Mouse (Mus musculus) spleen, postnatal 10 days (tissue): ENCODE measurements at regions not wholly inside any gene's neighbourhood (a gene's known extent, or its start where the extent isn't known, plus 50 kb on each side); places are given as distances from the start of the nearest gene placed in this dataset.

Source experiments
- DNase-seq, 2 experiments: peaks; one replicate each; pipeline ENCODE4 v3.0.0; 2021 to 2022; ENCODE audit warnings: low spot score in 2 of 2

DNA sequence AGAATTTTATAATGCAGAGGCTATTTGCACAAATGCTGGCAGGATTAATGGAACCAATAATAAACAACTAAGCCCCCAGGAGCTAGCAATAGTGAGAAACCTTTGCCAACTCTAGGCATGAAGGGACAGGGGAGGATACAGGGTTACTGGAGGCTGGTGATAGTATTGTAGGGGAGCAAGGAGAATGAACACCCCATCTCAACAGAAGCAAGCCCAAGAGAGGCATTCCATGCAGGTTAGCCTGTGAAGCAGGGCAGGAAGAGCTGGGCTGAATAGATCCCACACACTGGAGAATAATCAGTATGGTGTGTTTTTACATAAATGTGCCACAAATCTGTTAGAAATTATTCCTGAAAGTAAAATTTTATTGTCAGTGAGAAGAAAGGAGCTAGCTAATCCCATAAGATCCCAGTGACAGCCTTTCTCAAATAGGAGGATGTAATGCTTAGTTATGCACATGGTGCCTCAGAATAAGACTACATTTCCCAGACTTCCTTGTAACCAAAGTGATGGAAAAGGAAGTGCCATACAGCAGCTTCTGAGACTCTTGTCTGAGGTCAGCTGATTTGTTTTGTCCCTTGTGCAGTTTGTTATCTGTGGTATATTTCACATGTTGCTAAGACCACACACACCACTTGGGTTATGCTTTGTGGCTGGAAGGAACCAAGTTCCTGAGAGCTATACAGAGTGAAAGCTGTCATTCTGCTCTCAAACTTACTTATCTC is 111.1 kb downstream of the Ccdc71l start:
- DNase-seq: no peak

DNA sequence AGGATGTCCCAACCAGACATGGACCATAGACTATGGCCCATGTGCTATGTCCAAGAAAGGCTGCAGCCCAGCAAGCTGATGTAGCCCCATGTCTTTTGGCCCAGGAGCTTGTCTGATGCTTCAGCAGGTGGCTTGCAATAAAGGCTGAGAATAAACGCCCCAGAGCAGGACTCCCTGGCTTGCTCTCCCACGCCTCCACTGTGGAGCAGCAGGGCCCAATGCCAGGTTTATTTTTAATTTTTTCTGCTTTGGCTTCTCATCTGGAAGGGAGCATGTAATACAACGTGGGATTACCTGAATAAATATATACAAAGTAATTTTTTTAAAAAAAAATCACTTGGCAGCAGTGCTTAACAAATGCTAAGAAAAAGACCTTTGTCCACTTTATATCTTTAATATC is 125.7 kb downstream of the Ccdc71l start:
- no peak for DNase-seq

DNA sequence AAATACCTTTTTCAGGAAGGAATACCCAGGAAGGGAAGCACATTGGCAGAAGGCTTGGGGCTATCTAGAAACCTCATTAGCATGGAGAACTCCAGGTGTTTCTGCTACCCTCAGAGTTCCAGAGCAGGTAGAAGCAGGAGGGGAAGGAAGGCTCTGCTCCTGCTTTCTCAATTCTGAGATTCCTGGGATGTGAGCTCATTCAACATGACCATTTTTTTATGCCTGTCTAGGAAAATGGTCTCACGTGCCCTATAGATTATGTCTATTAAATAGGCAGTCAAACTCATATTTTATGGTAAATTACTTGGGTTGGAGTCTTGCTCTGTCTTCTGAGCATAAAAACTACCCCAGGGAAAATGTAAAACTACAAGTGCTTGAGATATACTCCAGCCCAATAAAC is 130.2 kb downstream of the Ccdc71l start:
- no peak for DNase-seq

DNA sequence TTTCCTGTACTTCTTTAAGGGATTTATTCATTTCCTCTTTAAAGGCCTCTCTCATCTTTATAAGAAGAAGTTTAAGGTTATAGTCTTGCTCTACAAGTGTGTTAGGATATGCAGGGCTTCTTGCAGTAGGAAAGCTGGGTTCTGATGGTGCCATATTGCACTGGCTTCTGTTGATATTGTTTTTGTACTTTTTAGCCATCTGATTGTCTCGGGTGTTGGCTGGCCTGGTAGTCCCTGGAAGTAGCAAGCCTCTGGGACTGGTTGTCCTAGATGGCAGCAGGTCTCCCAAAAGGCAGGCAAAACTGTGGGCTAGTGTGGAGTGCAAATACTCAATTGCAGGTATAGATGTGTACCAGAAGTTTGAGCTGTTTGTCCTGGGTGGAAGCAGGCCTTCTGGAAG is 147.1 kb downstream of the Ccdc71l start:
- DNase-seq: no peak

DNA sequence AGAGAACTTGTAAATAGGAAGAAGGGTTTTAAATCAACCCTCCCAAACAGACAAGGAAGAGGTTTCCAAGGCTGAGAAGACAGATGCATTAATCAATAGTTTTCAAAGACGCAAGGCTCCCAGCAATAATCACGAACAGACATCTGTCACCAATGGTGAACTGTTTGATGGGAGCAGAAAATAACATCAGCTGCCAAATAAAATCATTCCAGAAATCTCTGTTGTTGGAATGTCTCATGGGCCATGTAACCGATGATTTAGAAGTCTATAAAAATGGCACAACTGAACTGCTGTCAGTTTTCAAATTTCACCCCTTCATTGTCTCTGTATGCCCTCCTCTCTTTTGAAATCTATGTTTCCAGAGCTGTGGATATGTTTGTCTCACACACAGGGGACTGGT is 152.7 kb downstream of the Ccdc71l start:
- DNase-seq: no peak

DNA sequence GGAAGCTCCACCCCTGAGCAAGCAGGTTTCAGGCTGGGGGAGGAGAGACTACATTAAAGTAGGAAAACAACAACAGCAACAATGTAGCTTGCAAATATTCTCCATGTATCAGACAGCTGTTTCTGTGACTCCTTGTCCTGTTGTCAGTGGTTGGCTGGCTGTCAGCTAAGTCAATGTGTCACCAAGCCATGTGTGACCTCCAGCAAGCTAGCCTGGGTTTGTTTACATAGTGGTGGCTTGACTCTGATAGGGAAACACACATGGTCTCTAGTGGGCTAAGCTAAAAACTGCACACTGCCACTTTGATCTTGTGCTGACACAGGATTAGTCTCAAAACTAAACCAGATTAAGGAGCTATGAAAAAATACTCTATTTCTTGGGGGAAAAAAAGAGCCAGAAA is 155.1 kb downstream of the Ccdc71l start:
- DNase-seq: no peak

DNA sequence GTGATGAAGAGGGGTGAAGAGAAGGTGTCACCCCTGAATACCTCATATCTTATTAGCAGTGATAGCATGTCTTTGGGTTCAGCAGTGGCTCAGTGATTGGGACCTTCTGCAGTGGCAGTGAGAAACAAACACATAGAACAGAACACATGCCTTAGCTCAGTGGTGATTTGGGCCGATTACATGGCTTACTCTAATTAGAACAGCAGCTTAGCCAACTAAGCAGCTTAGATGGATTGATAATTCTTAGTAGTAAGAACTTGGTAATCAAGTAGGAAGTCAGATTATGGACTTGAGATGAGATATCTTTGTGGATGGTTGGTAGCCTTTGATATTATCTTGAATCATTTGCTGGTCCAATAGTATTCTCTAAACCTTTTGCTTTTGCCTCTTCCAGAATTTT is 167.0 kb downstream of the Ccdc71l start:
- no peak for DNase-seq

DNA sequence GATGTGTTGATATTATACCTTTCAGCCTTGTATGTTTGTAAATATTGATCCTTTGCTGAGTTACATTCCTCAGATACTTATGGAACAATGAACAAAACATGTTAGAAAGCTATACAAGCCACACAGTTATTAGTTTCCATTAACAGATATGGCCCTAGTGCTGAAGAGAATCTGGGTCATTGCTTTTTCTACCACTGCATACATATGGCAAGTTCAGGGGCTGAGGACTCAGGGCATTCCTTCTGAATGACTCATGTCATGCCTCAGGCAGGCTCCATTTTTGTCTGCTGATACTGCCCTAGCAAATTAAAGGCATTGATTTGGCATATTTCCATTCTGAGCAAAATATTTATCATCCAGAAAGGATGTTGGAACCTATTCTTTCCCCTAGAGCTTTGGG is 167.9 kb downstream of the Ccdc71l start:
- DNase-seq: no peak

DNA sequence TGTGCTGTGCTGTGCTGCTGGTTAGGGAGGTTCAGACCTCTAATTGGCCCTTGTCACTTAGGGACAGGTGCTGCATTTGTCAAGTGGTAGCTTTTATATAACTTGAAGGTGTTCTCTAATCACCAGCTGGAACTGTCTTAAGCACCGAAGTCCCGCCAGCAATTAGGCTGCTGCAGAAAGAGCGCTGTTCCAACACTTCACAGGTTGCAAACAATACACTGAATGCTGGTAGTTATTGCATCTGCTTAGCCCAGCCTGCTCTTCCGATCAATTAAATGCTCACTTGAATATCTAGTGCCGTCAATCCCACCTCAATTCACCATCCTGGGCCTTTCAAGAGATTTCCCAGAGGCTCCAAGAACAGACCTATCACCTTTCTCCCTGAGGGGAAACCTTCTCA is 175.3 kb downstream of the Ccdc71l start:
- no peak for DNase-seq

DNA sequence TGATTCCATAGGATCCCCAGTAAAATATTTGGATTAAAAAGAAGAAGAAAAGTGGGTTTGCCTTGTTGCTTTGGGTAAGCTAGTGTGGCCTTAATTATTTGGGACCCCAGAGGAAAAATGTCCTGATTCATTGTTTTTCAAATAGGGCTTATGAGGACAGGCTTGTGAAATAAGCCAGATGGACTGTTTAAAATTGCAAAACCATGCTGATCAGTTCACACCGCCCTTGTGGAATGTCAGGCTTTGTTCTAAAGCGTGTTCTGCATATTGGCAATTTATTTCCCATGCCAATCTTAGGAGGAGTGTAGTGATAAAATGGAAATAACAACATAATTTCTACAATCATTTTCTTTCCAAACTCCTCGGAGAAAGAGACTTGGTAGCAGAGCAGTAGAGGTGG is 189.3 kb downstream of the Ccdc71l start:
- DNase-seq: no peak

DNA sequence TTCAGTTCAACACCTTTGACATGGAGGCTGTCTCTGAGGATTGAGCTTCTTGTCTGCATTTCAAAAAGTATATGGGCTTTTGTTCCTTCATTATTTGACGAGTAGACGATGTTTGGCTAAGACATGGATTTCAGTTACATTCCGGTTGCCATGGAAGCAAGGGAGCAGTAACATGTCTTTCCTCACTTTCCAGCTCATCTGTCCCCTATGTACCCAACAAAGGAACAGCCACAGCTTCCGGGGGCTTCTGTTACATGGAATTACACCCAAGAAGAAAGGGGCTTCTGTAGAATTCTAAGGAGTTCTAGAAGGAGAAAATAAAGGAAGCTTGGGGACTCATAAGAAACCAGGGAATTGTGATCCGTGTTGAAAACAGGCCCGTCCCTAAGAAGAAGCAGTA is 202.8 kb downstream of the Ccdc71l start:
- no peak for DNase-seq

DNA sequence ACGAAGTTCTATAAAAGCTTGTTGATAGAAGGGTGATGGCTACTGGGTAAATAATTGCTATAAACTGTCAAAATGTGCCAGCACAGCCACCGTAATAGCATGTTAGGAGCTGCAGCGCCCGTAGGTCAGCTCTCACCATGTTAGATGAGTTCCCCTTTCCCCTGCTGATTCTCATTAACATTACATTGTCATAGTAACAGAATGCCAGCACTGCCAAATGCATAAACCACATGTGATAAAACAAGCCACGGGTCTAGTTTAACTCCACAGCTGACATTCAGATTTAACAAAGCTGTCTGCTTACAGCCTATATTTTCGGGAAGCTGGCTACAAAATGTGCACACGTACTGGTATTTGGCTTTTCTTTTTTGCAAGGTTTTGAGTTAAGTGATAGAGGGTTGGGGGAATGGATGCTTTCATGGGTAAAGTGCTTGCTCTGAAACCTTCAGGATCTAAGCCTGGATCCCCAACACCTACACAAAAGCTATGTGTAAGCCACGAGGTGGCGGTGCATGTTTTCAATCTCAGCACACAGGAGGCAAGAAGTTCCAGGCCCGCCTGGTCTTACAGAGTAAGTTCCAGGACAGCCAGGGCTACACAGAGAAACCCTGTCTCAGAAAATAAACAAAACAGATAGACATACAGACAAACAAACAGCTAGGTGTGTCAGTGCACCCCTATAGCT is 217.1 kb upstream of the Nampt start:
- DNase-seq: no peak

DNA sequence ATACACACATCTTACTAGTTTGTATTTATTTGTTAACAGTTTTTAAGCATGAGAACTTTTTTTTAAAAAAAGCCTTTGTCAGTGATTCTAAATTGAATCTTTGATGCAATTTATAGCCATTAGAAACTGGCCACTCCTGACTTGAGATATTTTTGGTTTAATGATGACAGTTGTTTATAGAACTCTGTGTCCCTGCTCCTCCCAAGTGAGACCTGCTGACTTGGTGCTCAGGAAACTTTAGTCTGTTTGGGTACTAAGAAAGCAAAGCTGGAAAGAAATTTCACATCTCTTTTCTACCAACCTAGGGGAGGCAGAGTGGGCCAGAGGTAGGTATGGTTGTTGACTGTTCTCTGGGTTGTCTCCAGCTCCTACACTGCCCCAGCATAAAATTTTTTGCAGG is 214.0 kb upstream of the Nampt start:
- no peak for DNase-seq

DNA sequence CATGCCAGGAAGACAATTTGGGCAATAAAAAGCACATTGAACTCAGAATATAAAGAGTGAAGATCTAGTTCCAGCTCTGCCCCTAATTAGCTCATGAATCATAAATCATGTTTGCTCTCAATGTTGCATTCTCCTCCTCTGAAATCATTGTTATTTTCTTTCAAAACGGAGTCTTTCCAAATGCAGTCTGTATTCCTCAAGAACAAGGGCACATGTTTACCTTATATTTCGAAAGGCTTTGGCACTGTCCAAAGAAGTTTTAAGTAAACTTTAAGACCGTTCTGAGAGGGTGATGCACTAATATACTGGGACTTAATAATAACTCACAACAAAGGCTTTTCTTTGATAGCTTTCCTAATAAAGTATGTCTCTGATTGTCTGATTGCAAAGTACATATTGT is 204.3 kb upstream of the Nampt start:
- no peak for DNase-seq

DNA sequence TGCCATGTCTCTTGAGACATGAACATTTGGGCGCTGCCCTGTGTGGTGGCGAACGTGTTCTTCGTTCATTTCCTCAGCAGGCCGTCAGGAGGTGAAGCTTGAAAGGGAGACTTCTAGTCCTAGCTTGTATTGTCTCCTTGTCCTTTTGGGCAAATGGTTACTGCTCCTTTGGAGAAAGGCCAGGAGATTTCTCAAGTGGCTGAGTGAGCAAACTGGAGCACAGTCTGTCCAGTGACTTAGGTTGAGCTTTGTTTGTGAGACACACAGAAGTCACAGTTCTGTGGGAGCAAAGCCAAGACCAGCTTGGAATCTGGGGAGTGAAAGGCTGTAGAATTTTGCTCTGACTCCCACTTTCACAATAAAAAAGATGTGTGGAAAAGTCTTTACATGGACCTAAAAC is 203.3 kb upstream of the Nampt start:
- DNase-seq: no peak

DNA sequence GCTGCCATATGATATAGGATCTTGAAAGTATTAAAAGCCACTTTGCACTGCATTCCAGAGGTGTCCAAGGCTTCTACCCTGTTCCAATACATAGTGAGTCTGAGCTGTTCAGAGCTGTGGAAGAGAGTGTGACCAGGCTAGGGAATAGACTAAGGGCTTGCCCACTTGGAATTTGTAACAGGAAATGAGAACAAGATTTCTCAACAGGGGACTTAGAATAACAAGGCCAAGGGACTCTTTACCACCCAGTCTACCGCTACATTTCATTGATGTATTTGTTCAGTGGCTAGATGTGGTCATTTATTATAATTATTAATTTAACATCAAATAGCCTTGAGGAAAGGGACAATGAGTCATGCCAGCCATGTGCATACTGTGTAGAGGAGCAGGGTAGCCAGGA is 202.3 kb upstream of the Nampt start:
- DNase-seq: no peak

DNA sequence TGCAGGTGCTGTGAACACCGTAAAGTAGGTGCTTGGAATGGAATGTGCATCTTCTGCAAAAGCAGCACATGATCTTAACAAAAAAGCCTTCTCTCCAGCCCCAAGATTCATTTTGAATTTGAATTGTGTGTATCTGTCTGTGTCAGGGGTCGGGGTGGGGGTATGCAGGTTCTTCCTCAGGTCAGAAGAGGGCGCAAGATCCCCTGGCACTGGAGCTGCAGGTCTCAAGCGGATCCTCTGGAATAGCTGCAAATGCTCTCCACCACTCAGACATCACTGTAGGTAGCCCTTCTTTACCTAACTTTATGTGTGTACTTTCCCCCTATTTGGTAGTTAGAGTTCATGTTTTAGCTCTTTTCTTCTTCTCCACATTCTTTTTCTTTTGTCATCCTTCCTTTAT is 199.5 kb upstream of the Nampt start:
- DNase-seq: no peak

DNA sequence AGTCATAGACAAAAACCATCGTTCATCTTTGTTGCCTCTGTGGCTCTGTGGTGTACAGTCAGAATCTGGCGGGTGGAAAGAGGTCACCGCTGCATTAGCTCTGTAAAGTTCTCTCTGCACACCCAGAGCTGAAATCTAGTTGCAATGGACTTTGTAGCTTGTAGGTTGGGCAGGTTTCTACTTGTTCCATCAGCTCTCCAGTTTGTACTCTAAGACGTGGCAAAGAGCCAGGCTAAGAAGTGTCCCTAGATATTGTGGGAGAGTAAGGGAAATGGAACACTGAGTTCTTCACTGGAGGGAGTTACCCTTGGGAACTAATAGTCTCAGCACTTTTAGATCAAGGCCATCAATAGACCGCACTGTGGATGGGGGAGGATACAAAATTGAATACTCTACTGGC is 197.6 kb upstream of the Nampt start:
- DNase-seq: no peak

DNA sequence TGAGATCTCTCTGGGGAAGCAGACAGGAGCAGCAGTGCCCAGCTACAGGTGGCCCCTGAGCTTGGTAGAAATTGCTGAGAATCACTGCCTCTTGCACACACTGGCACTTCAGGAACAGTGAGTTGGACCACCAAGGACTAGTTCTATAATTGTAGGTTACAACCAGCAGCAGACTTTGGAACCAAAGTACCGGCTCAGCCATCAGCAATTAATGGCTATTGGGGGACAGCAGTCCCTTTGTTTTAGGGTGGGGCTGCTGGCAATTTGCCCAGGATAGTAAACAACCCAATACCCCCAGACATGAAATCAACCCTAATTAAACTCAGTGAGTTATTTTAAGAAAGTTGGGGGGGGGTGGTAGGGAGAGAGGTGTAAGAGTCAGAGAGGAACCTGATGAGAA is 190.8 kb upstream of the Nampt start:
- DNase-seq: no peak

DNA sequence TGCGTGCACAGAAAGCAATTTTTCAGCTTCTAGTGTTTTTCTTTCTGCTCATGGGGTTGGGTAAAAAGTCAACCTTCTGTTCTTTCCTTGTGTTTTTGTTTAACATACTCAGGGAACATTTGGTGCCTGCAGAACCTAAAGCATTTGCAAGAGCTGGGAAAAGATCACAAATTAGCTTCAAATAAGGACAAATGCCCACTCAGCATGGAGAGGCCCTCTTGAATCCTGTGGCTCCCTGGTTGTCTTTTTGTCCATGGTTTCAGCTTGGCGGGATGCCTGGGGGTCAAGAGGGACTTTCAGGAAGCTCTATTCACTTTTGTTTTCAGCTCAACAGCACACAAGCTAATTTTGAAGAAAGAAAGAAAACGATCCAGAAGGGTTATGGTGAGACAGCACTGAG is 186.4 kb upstream of the Nampt start:
- peak in 1 of 2 experiments; percentile 25 for DNase-seq

DNA sequence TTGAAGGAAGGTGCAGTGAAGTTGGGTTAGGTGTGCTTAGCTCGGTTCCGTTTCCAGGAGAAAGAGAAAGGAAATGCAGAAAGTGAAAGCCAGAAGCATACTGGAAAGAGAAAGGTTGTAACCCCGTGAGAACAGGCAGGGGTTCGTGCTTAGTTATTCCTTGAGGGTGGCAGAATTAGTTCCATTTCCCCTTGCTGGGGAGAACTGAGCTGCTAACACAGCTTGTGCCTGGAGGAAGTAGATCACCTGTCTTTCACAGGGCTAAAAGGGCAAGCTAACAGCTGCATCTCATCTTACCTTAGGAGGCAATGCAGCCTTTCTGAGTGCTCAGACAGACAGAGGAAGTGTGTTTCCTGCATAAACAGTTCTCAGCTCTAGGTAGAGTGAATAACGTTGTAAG is 184.3 kb upstream of the Nampt start:
- no peak for DNase-seq

DNA sequence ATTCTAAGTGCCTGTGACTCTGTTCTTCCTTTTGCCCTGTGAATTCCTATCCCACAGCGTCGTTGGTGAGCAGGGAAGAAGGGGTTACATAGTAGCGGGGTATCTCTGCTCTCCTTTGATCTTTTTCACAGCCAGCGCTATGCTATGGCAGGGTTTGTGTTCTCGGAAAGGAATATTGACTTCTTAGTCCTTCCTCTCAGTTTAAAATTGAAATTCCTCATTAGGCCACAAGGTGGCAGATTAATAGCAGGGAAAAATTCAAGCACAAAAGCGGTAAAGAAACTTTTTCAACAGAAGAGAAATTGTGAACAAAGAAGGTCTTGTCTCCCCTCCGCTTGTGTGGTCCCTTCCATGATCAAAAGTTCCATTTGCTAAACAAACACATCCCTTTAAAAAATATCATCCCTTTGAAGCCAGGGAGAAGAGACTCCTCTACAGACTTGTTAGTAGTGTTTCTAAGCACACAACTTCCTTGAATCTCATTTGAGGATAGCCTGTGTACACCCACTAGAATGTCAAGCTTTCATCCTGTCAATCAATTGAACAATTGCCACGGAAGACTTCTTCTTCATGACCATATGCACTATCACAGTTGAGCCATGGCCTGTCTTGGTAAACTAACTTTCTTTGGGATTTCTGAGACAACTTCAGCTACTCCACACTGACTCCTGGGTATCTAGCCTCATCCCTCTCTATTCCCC is 181.8 kb upstream of the Nampt start:
- DNase-seq: no peak

DNA sequence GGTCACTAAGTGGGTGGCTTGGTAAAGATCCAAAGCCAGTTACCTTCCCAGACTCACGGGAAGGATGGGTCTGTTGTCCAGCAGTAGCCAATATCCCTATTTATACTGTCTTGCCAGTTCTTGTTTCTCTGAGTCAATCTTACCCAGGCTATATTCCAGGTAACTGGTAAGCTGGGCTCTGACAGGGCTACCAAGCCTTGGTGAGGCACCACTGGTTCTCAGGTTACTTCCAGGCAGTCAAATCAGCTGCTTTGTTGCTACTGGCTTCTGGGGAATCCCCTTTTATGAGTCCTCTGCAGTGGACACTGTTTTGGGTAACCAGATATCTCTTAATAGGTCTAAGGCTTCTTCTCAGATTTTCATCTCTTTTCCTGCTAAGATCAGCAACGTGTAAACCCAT is 178.8 kb upstream of the Nampt start:
- DNase-seq: no peak
